Mouse (Mus musculus): Measurements from ENCODE around the gene Cdc5l. TPM values are rescaled to one million over a fixed set of nuclear protein-coding genes. Genes with fewer than 3 reads are reported as not detected.

The Cdc5l gene
- polyA plus RNA-seq, 1 experiment from 2014 or later = 57.0 TPM

DNA sequence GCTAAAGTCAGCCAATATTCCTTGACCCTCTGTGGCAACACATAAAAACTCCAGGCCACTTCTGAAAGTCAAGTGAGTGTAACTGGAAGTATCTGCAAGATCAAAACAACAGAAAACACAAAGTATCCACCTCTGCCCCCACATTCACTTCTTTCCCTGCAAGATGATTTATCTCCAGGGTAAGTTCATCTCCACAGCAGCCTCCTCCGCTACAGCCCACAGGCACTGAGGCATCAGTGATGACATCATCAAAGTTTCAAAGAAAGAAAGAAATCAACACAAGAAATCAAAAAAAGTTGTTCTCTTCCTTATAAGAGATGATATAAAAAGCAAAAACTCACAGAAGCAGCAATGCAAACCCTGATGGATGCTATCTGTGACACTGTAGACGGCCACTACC, 24.8 kb downstream of the Cdc5l start:
- Histone ChIP-seq H3K27me3 (replicated peaks; ENCODE audit: control insufficient read depth, insufficient read depth, low read length) (no peaks in the 10 kb centered on the region), H3K27ac (ENCODE audit: low read depth, low read length) (no peak overlapping the region), H3K4me3 (ENCODE audit: low read length) (no peak overlapping the region), H3K9ac (ENCODE audit: low read depth, low read length) (no peak overlapping the region), H3K36me3 (ENCODE audit: control insufficient read depth, insufficient read depth, low read length) (peaks cover 47% of the 10 kb centered on the region), H3K4me1 (ENCODE audit: control insufficient read depth, insufficient read depth, low read depth, low read length) (no peaks in the 10 kb centered on the region), H3K4me2 (ENCODE audit: low read length) (no peak overlapping the region), H3K9me3 (ENCODE audit: control insufficient read depth, low read length) (no peaks in the 10 kb centered on the region)
- no peak for ATAC-seq
- WGBS = 95% methylated on average over 2 of the region's 2 CpGs

DNA sequence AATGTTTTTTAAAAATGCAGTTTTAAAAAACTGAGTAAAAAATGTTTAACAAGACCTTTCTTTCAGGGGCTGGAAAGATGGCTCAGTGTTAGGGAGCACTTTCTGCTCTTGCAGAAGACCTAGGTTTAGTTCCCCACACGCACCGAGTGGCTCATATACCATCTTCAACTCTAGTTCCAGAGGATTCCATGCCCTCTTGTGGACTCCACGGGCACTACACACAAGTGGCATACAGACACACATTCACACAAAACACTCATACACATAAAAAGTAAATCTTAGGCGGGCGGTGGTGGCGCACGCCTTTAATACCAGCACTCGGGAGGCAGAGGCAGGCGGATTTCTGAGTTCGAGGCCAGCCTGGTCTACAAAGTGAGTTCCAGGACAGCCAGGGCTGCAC, 27.3 kb downstream of the Cdc5l start:
- no peak overlapping the region for H3K9ac ChIP-seq (ENCODE audit: low read depth, low read length)
- H3K27me3 ChIP-seq (replicated peaks; ENCODE audit: control insufficient read depth, insufficient read depth, low read length) = no peaks in the 10 kb centered on the region
- no peaks in the 10 kb centered on the region for H3K9me3 ChIP-seq (ENCODE audit: control insufficient read depth, low read length)
- 98% methylated on average over 10 of the region's 10 CpGs for WGBS
- no peak overlapping the region for H3K27ac ChIP-seq (ENCODE audit: low read depth, low read length)
- ATAC-seq = no peak
- peaks cover 27% of the 10 kb centered on the region for H3K36me3 ChIP-seq (ENCODE audit: control insufficient read depth, insufficient read depth, low read length)
- H3K4me3 ChIP-seq (ENCODE audit: low read length) = no peak overlapping the region
- H3K4me1 ChIP-seq (ENCODE audit: control insufficient read depth, insufficient read depth, low read depth, low read length) = no peaks in the 10 kb centered on the region
- H3K4me2 ChIP-seq (ENCODE audit: low read length) = no peak overlapping the region

DNA sequence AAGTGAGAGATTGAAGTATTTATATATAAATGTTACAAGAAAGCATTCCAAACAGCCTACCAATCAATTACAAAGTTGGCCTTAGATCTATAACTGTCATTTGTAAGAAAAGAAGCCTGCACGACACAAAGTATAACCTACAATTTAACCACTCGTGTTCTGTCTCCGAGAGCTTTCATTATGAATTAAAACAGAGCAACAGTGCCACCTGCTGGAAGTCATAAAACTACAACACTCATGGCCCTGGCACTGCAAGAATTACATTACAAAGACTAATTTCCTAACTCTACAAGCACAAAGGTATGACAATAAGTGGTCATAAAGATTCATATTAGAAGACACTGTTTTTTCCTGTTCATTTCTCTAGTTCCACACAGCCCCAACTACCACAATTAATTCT, 30.3 kb downstream of the Cdc5l start:
- peaks cover 16% of the 10 kb centered on the region for H3K36me3 ChIP-seq (ENCODE audit: control insufficient read depth, insufficient read depth, low read length)
- peak; percentile 84 for ATAC-seq

DNA sequence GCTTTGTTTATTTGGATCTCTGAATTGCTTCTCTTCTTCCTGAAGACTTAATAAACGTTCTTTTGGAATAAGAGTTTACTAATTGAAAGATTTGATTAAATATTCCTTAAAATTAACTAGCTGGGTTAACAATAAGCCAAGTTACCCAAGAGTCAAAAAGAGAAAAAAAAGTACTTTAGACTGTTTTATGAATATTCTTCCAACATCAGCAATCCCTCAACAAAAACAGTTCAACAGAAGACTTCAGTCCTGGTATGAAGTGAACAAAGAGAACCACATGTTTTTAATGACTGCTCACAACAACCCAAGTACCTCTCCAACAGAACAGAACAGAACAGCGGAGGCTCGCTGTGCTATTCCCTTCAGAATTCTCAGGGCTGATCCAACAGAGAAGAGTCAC, 30.9 kb downstream of the Cdc5l start:
- no peak overlapping the region for H3K27ac ChIP-seq (ENCODE audit: low read depth, low read length)
- ATAC-seq = no peak
- WGBS = 79% methylated on average over 3 of the region's 3 CpGs
- no peaks in the 10 kb centered on the region for H3K9me3 ChIP-seq (ENCODE audit: control insufficient read depth, low read length)
- no peak overlapping the region for H3K4me2 ChIP-seq (ENCODE audit: low read length)
- peaks cover 15% of the 10 kb centered on the region for H3K36me3 ChIP-seq (ENCODE audit: control insufficient read depth, insufficient read depth, low read length)
- no peak overlapping the region for H3K4me3 ChIP-seq (ENCODE audit: low read length)
- no peak overlapping the region for H3K9ac ChIP-seq (ENCODE audit: low read depth, low read length)
- H3K4me1 ChIP-seq (ENCODE audit: control insufficient read depth, insufficient read depth, low read depth, low read length) = no peaks in the 10 kb centered on the region
- no peaks in the 10 kb centered on the region for H3K27me3 ChIP-seq (replicated peaks; ENCODE audit: control insufficient read depth, insufficient read depth, low read length)

More for the DNA sequence above, 30.3 kb downstream of the Cdc5l start:
- Histone ChIP-seq H3K9me3 (ENCODE audit: control insufficient read depth, low read length) (no peaks in the 10 kb centered on the region), H3K27me3 (replicated peaks; ENCODE audit: control insufficient read depth, insufficient read depth, low read length) (no peaks in the 10 kb centered on the region), H3K4me3 (ENCODE audit: low read length) (no peak overlapping the region), H3K4me1 (ENCODE audit: control insufficient read depth, insufficient read depth, low read depth, low read length) (no peaks in the 10 kb centered on the region), H3K4me2 (ENCODE audit: low read length) (no peak overlapping the region), H3K27ac (ENCODE audit: low read depth, low read length) (no peak overlapping the region), H3K9ac (ENCODE audit: low read depth, low read length) (no peak overlapping the region)
- 9% methylated on average over 3 of the region's 3 CpGs for WGBS

DNA sequence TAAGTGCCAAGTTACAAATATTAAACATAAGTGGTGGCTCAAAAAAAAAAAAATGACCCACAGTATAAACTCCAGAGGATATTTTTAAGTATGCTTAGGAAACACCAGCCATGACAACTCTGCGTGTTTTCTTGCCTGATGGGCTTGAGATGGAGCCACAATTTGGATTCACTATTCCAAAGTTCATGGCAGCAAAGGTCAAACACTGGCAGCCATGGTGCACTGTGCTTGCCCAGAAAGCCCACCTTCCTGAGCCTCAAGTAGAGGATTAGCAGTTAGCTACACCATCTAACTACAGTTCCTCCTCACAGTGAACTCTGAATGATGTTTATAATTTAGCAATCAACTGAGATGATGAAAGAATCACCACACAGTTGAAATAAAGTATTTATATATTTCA, 31.4 kb downstream of the Cdc5l start:
- H3K9me3 ChIP-seq (ENCODE audit: control insufficient read depth, low read length) = no peaks in the 10 kb centered on the region
- H3K4me3 ChIP-seq (ENCODE audit: low read length) = no peak overlapping the region
- H3K4me1 ChIP-seq (ENCODE audit: control insufficient read depth, insufficient read depth, low read depth, low read length) = no peaks in the 10 kb centered on the region
- no peak overlapping the region for H3K27ac ChIP-seq (ENCODE audit: low read depth, low read length)
- 100% methylated on average over 1 of the region's 1 CpGs for WGBS
- no peak for ATAC-seq
- no peaks in the 10 kb centered on the region for H3K27me3 ChIP-seq (replicated peaks; ENCODE audit: control insufficient read depth, insufficient read depth, low read length)
- peaks cover 12% of the 10 kb centered on the region for H3K36me3 ChIP-seq (ENCODE audit: control insufficient read depth, insufficient read depth, low read length)
- no peak overlapping the region for H3K9ac ChIP-seq (ENCODE audit: low read depth, low read length)
- H3K4me2 ChIP-seq (ENCODE audit: low read length) = no peak overlapping the region

DNA sequence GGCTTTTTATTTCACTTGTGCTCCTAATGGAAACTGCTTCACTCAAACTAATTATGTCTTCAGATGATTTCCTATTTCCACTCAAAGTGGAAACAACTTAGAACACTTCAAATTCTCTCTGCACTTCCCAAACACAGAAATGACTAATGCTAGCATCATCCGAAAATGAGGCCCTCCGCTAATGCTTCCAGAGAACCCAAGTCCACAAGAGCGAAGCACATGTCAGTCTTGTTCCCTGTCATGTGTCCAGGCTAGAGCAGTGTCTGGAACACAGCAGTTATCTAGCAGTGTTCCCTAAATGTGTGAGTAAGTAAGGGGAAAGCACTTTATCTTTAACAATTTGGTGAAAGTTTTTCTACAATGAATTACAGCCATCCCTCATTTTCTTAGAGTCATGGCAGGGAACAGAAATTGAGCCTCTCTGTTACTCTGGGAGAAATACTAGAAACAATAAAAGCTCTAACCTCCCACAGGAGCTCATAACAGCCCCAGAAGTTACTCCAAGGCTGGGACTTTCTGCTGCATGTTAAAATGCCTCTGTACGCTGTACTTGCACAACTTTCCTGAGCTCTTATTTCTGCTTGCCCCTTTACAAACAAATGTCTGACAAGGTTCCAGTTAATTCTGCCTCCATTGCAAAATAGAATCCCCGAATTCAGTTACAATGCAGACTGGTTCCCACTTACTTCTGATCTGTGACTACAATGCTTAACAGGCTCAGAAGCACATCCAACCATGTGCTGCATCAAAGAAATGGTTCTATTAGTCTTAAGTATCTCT, 32.2 kb downstream of the Cdc5l start:
- Histone ChIP-seq H3K9ac (ENCODE audit: low read depth, low read length) (no peak overlapping the region), H3K4me3 (ENCODE audit: low read length) (no peak overlapping the region), H3K4me2 (ENCODE audit: low read length) (no peak overlapping the region), H3K4me1 (ENCODE audit: control insufficient read depth, insufficient read depth, low read depth, low read length) (no peaks in the 10 kb centered on the region), H3K9me3 (ENCODE audit: control insufficient read depth, low read length) (no peaks in the 10 kb centered on the region), H3K36me3 (ENCODE audit: control insufficient read depth, insufficient read depth, low read length) (peaks cover 9% of the 10 kb centered on the region), H3K27me3 (replicated peaks; ENCODE audit: control insufficient read depth, insufficient read depth, low read length) (no peaks in the 10 kb centered on the region), H3K27ac (ENCODE audit: low read depth, low read length) (no peak overlapping the region)
- WGBS = 88% methylated on average over 5 of the region's 5 CpGs
- ATAC-seq = no peak

DNA sequence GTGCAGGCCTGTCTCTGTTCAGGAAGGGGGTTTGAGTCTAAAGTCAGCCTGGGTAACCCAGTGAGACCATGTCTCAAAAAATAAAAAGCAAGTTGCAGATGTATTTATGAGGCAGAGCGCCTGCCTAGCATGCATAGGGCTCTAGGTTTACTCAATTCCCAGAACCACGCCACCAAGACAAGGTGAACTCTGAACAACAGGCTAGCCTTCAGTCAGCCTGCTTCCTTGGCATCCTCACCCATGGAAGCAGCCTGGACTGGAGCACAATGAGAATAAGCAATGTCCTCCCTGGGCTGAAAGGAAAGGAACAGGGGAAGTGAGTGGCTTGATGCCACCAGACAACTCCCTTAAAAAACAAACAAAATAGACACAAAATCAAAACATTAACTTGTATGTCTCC, 35.5 kb downstream of the Cdc5l start:
- no peak overlapping the region for H3K9ac ChIP-seq (ENCODE audit: low read depth, low read length)
- 99% methylated on average over 2 of the region's 2 CpGs for WGBS
- H3K27ac ChIP-seq (ENCODE audit: low read depth, low read length) = no peak overlapping the region
- no peaks in the 10 kb centered on the region for H3K36me3 ChIP-seq (ENCODE audit: control insufficient read depth, insufficient read depth, low read length)
- H3K27me3 ChIP-seq (replicated peaks; ENCODE audit: control insufficient read depth, insufficient read depth, low read length) = no peaks in the 10 kb centered on the region
- no peak overlapping the region for H3K4me2 ChIP-seq (ENCODE audit: low read length)
- no peak for ATAC-seq
- H3K9me3 ChIP-seq (ENCODE audit: control insufficient read depth, low read length) = no peaks in the 10 kb centered on the region
- H3K4me1 ChIP-seq (ENCODE audit: control insufficient read depth, insufficient read depth, low read depth, low read length) = no peaks in the 10 kb centered on the region
- no peak overlapping the region for H3K4me3 ChIP-seq (ENCODE audit: low read length)

DNA sequence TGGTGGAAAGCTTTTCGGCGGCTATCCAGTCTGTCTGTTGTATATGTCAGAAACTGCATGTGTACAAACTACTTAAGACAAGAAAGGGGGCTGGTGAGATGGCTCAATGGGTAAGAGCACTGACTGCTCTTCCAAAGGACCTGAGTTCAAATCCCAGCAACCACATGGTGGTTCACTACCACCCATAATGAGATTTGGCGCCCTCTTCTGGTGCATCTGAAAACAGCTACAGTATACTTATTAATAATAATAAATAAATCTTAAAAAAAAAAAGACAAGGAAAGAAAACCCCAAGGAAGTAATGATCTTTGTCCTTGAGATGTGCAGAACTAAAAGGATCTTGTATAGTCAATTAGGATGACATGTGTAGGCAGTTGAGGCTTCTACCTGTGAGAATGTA, 36.0 kb downstream of the Cdc5l start:
- Histone ChIP-seq H3K9me3 (ENCODE audit: control insufficient read depth, low read length) (no peaks in the 10 kb centered on the region), H3K4me1 (ENCODE audit: control insufficient read depth, insufficient read depth, low read depth, low read length) (no peaks in the 10 kb centered on the region), H3K4me3 (ENCODE audit: low read length) (no peak overlapping the region), H3K9ac (ENCODE audit: low read depth, low read length) (no peak overlapping the region), H3K4me2 (ENCODE audit: low read length) (no peak overlapping the region), H3K27ac (ENCODE audit: low read depth, low read length) (no peak overlapping the region), H3K36me3 (ENCODE audit: control insufficient read depth, insufficient read depth, low read length) (peaks cover 3% of the 10 kb centered on the region), H3K27me3 (replicated peaks; ENCODE audit: control insufficient read depth, insufficient read depth, low read length) (no peaks in the 10 kb centered on the region)
- 75% methylated on average over 3 of the region's 3 CpGs for WGBS
- ATAC-seq = no peak

DNA sequence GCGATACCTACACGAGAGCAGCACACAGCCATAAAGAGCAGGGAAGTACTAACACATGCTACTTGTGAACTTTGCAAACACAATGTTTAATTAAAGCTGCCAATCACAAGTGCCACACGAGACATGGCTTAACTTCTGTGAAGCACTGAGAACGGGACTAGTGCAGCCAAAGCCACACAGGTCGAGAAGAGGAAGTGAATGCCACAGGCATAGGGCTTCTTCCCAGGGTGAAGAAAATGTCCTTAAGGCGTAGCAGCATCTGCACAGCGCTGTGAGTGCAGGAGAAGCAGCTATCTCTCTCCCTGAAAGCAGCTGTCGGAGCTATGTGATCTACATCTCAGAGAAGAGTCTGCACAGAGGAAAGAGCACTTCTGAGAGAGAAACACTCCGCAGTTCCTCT, 38.9 kb downstream of the Cdc5l start:
- Histone ChIP-seq H3K4me2 (ENCODE audit: low read length) (no peak overlapping the region), H3K9ac (ENCODE audit: low read depth, low read length) (no peak overlapping the region), H3K4me3 (ENCODE audit: low read length) (no peak overlapping the region), H3K27me3 (replicated peaks; ENCODE audit: control insufficient read depth, insufficient read depth, low read length) (no peaks in the 10 kb centered on the region), H3K36me3 (ENCODE audit: control insufficient read depth, insufficient read depth, low read length) (peaks cover 9% of the 10 kb centered on the region), H3K9me3 (ENCODE audit: control insufficient read depth, low read length) (no peaks in the 10 kb centered on the region), H3K4me1 (ENCODE audit: control insufficient read depth, insufficient read depth, low read depth, low read length) (no peaks in the 10 kb centered on the region), H3K27ac (ENCODE audit: low read depth, low read length) (no peak overlapping the region)
- WGBS = 76% methylated on average over 9 of the region's 9 CpGs
- ATAC-seq = no peak
